Mouse (Mus musculus) heart, adult 9 months (tissue): Measurements from ENCODE around the gene Rbfox1.

Experiments
- DNase-seq, 2 experiments: peaks; one replicate each; pipeline ENCODE4 v3.0.0; 2022; ENCODE audit warnings: low spot score in 2 of 2

Rbfox1 gene

GRCm38 (mm10) chr16:5992045-5993011 is 107.2 kb downstream of the Rbfox1 start:
- DNase-seq: no peak

- DNase-seq: no peak
Measured at GRCm38 (mm10) chr16:5997136-5997535, 112.0 kb downstream of the Rbfox1 start.

GRCm38 (mm10) chr16:5997651-5998050 is 112.5 kb downstream of the Rbfox1 start:
- DNase-seq: no peak

GRCm38 (mm10) chr16:6000016-6000415 is 114.9 kb downstream of the Rbfox1 start:
- no peak for DNase-seq

GRCm38 (mm10) chr16:6006996-6007395 is 121.8 kb downstream of the Rbfox1 start:
- DNase-seq: no peak

- DNase-seq: no peak
Measured at GRCm38 (mm10) chr16:6012853-6013252, 127.7 kb downstream of the Rbfox1 start.

- DNase-seq: peak in 1 of 2 experiments; percentile 38
Measured at GRCm38 (mm10) chr16:6018639-6019038, 133.5 kb downstream of the Rbfox1 start.

GRCm38 (mm10) chr16:6019361-6019760 is 134.2 kb downstream of the Rbfox1 start:
- no peak for DNase-seq

- DNase-seq: no peak
Measured at GRCm38 (mm10) chr16:6031280-6031679, 146.1 kb downstream of the Rbfox1 start.

GRCm38 (mm10) chr16:6032563-6032962 is 147.4 kb downstream of the Rbfox1 start:
- no peak for DNase-seq

- no peak for DNase-seq
Measured at GRCm38 (mm10) chr16:6034876-6035275, 149.7 kb downstream of the Rbfox1 start.

- DNase-seq: no peak
Measured at GRCm38 (mm10) chr16:6037009-6037408, 151.9 kb downstream of the Rbfox1 start.

- DNase-seq: no peak
Measured at GRCm38 (mm10) chr16:6042766-6043165, 157.6 kb downstream of the Rbfox1 start.

- DNase-seq: no peak
Measured at GRCm38 (mm10) chr16:6048601-6049000, 163.4 kb downstream of the Rbfox1 start.

- DNase-seq: no peak
Measured at GRCm38 (mm10) chr16:6062495-6062894, 177.3 kb downstream of the Rbfox1 start.

- no peak for DNase-seq
Measured at GRCm38 (mm10) chr16:6065481-6065880, 180.3 kb downstream of the Rbfox1 start.

- no peak for DNase-seq
Measured at GRCm38 (mm10) chr16:6075442-6076050, 190.4 kb downstream of the Rbfox1 start.

- no peak for DNase-seq
Measured at GRCm38 (mm10) chr16:6079017-6079416, 193.9 kb downstream of the Rbfox1 start.

GRCm38 (mm10) chr16:6084701-6085365 is 199.7 kb downstream of the Rbfox1 start:
- no peak for DNase-seq

- DNase-seq: peak; percentile 11 to 14
Measured at GRCm38 (mm10) chr16:6086200-6086599, 201.0 kb downstream of the Rbfox1 start.

- no peak for DNase-seq
Measured at GRCm38 (mm10) chr16:6091326-6092123, 206.4 kb downstream of the Rbfox1 start.
